Mouse (Mus musculus): Measurements from ENCODE around the gene Gm1113.

Gene Gm1113

GRCm38 (mm10) chr9:35529141-35529540 is 11.1 kb upstream of the Gm1113 start:
- no peak for DNase-seq (ENCODE audit: low read depth in 1 of 2, low spot score in 2 of 2)

- no peak for DNase-seq (ENCODE audit: low read depth in 1 of 2, low spot score in 2 of 2)
These were observed 5.9 kb upstream of the Gm1113 start for GRCm38 (mm10) chr9:35523941-35524411.

- no peak for DNase-seq (ENCODE audit: low read depth in 1 of 2, low spot score in 2 of 2)
These were observed 5.5 kb upstream of the Gm1113 start for GRCm38 (mm10) chr9:35523541-35523940.

GRCm38 (mm10) chr9:35522821-35523515 is 4.9 kb upstream of the Gm1113 start:
- no peak for DNase-seq (ENCODE audit: low read depth in 1 of 2, low spot score in 2 of 2)

DNA sequence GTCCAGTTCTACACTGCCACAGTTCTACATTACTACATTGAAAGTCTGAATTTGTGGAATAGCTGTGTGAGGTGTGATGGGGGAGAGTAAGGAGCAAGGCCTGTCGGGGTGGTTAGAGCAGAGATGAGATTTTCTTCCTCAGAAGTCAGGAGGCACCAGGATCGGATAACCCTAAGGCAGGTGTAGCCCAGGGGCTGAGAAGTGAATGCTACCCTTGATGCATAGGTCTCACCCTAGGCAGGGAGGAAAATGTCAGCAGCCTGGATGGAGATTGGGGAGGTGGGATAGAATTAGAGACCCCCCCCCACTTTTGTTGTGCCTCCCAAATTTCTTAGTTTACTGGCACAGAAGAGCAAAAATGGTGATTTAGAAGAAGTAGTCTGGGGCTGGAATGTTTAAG is 4.2 kb upstream of the Gm1113 start:
- DNase-seq (ENCODE audit: low read depth in 1 of 2, low spot score in 2 of 2) = no peak

- no peak for DNase-seq (ENCODE audit: low read depth in 1 of 2, low spot score in 2 of 2)
These were observed 2.7 kb upstream of the Gm1113 start for GRCm38 (mm10) chr9:35520631-35521348.

- no peak for DNase-seq (ENCODE audit: low read depth in 1 of 2, low spot score in 2 of 2)
These were observed 1.4 kb downstream of the Gm1113 start for GRCm38 (mm10) chr9:35516711-35517110.

- no peak for DNase-seq (ENCODE audit: low read depth in 1 of 2, low spot score in 2 of 2)
These were observed 1.9 kb downstream of the Gm1113 start for GRCm38 (mm10) chr9:35516182-35516581.

DNA sequence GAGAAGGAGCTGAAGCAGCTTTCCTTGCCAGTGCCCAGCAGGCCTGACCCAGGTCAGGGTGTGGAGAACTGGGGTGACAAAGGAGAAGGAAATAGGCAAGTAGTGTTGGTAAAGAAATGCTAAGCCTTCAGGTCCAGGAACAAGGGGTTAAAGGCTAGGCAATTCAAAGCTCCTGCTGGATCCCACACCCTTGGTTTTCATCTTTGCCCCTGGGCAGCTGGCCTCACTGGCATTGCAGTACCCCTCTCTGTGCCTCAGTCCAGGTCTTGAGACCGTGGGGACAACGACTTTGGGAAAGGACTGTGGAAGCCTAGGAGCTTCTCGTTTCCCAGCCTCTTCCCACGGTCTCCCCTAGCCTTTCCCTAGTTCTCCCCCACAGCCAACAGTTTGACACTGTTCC is 4.2 kb downstream of the Gm1113 start:
- no peak for DNase-seq (ENCODE audit: low read depth in 1 of 2, low spot score in 2 of 2)

DNA sequence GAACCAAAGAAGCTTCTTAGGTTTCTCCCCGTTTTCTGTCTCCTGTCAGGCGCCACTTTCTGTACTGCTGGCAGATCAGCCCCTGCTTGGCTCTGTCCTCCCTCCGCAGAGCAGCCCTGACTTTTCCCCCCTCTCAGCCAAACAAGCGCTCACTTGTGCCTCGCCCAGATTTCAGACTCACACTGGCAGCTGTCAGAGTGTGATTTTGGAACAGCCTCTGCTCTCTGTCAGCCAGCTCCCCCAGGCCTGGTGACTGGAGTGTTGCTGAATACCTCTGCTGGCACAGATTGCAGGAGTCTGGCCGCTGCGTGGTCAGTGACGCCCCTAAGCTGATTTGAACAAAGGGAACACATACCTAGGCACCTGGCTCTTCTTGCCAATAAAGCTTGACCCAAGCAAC is 9.8 kb downstream of the Gm1113 start:
- DNase-seq (ENCODE audit: low read depth in 1 of 2, low spot score in 2 of 2) = no peak

- no peak for DNase-seq (ENCODE audit: low read depth in 1 of 2, low spot score in 2 of 2)
These were observed 15.6 kb downstream of the Gm1113 start for GRCm38 (mm10) chr9:35502361-35503000.

- DNase-seq (ENCODE audit: low read depth in 1 of 2, low spot score in 2 of 2) = no peak
These were observed 18.1 kb downstream of the Gm1113 start for GRCm38 (mm10) chr9:35499946-35500345.

DNA sequence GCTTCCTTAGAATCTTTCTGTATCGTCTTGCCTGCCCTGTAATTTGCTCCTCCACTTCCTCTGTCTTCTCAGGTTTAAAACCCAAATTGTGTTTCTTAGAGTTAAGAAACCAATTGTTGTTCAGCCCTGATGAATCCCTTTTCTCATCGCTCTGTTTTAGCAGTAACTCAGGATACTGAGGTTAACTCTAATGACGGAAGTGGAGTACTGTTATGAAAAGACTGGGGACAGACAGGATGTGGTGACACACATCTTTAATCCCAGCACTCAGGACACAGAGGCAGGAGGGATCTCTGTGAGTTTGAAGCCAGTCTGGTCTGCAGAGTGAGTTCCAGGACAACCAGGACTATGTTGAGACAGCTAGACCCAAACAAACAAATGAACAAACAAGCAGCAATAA is 22.6 kb downstream of the Gm1113 start:
- no peak for DNase-seq (ENCODE audit: low read depth in 1 of 2, low spot score in 2 of 2)

GRCm38 (mm10) chr9:35494937-35495336 is 23.1 kb downstream of the Gm1113 start:
- no peak for DNase-seq (ENCODE audit: low read depth in 1 of 2, low spot score in 2 of 2)

DNA sequence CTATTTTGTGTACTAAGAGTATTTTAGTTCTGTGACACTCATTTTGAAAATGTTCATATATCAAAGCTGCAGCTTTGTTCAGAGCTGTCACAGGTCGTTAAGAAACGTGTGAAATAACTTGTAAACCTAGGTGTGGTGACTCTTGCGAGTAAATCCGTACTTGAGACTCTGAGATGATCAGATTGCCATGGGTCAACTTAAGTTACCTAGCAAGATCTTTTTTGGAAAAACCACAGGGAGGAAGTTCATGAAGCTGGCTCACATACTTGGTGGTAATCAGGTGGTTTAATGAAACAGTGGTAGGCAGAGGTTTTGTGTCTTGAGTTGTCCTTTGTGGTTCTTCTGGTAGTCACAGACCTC is 24.4 kb downstream of the Gm1113 start:
- DNase-seq (ENCODE audit: low read depth in 1 of 2, low spot score in 2 of 2) = no peak

GRCm38 (mm10) chr9:35493033-35493732 is 24.9 kb downstream of the Gm1113 start:
- no peak for DNase-seq (ENCODE audit: low read depth in 1 of 2, low spot score in 2 of 2)

DNA sequence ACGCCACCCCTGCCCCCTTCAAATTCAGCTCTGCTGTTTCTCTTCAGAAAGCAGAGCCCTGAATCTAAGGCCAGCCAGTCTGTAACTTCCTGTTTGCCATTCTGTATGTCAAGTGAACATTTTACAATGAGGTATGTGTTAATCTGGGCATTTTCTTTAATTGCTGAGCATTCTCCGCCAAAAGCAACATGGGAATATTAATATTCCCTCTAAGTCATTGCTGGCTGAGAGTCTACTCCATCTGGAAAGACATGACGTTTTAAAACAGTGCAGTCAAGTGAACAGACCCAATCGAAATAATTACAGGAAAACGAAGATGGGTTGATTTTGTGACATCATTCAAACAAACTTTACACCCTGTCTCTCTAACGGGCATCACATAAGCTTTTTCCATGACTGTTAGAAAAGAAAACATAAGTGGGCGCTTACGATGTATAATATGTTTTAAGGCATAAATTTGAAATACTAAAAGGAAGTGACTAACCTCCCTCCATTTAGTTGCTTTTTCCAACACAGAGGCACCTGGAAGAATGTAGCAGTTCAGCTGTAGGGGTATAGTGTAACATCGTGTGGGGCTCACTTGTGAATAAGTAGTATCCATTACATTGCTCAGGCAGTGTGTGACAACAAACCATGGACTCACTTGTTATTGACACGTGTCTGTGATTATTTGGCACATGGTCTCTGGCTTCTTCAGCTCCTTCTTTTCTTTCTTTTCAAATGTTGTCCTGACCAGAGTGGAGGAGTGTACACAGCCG is 26.8 kb downstream of the Gm1113 start:
- DNase-seq (ENCODE audit: low read depth in 1 of 2, low spot score in 2 of 2) = no peak

- no peak for DNase-seq (ENCODE audit: low read depth in 1 of 2, low spot score in 2 of 2)
These were observed 29.6 kb downstream of the Gm1113 start for GRCm38 (mm10) chr9:35488496-35488895.

DNA sequence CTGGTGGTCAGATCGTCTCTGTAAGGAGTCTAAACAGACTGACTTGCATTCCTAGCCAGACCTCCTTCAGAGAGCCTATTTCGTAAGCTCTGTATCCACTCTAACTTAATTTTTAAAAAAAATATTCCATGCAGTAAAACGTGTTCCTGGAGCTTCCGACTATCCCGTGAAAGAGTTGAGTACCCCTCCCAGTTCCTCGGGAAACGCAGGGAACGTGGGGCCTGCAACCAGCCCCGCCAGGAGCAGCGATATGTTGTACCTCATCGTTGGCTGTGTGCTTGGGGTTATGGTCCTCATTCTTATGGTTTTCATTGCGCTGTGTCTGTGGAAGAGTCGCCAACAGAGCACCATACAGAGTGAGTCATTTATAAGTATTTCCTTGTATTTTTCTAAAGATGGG is 31.5 kb downstream of the Gm1113 start:
- no peak for DNase-seq (ENCODE audit: low read depth in 1 of 2, low spot score in 2 of 2)

- no peak for DNase-seq (ENCODE audit: low read depth in 1 of 2, low spot score in 2 of 2)
These were observed 34.1 kb downstream of the Gm1113 start for GRCm38 (mm10) chr9:35483949-35484348.

Data from monocyte, adult 2 months (primary cell).